Mouse (Mus musculus) limb, embryonic 14.5 days (tissue): ENCODE measurements around the gene Dnpep. TPM values are rescaled to one million over a fixed set of nuclear protein-coding genes. Genes with fewer than 3 reads are reported as not detected.

Experiments
- ATAC-seq: fragments of 200-750 bp; cut with Nextera tagmentation; 2 replicates; pipeline ENCODE4 v1.8.0; 2017; ENCODE audit warnings: low read depth, moderate number of reproducible peaks, moderate TSS enrichment; ENCODE audit not compliant: low FRiP score
- DNase-seq: peaks from one replicate; pipeline ENCODE4 v3.0.0-alpha.2; 2015; ENCODE audit warnings: low spot score
- H3K27ac ChIP-seq: fragments of 300-500 bp; sonication (generic); replicated peaks from 2 replicates; pipeline ENCODE4 v1.5.1; 2014; ENCODE audit warnings: low read depth, mild to moderate bottlenecking, low read length, moderate library complexity, mixed read lengths
- H3K27me3 ChIP-seq: fragments of 300-500 bp; sonication (generic); 2 replicates; pipeline ENCODE4 v1.6.1; 2014; ENCODE audit warnings: low read length, mixed read lengths; ENCODE audit not compliant: control insufficient read depth, insufficient read depth
- H3K36me3 ChIP-seq: fragments of 300-500 bp; sonication (generic); 2 replicates; pipeline ENCODE4 v1.6.1; 2014; ENCODE audit warnings: mild to moderate bottlenecking, low read length, moderate library complexity, mixed read lengths; ENCODE audit not compliant: control insufficient read depth, insufficient read depth
- H3K4me1 ChIP-seq: fragments of 300-500 bp; sonication (generic); 2 replicates; pipeline ENCODE4 v1.6.1; 2014; ENCODE audit warnings: antibody characterized with exemption, low read length, mixed read lengths; ENCODE audit not compliant: control insufficient read depth, insufficient read depth
- H3K4me2 ChIP-seq: fragments of 300-500 bp; sonication (generic); replicated peaks from 2 replicates; pipeline ENCODE4 v1.6.1; 2014; ENCODE audit warnings: low read depth, mild to moderate bottlenecking, low read length, moderate library complexity; ENCODE audit not compliant: severe bottlenecking
- H3K4me3 ChIP-seq: fragments of 300-500 bp; sonication (generic); replicated peaks from 2 replicates; pipeline ENCODE4 v1.5.1; 2014; ENCODE audit warnings: low read length
- H3K9ac ChIP-seq: fragments of 300-500 bp; sonication (generic); 2 replicates; pipeline ENCODE4 v1.6.1; 2014; ENCODE audit warnings: mild to moderate bottlenecking, low read depth, low read length, moderate library complexity; ENCODE audit not compliant: severe bottlenecking
- H3K9me3 ChIP-seq: fragments of 300-500 bp; sonication (generic); 2 replicates; pipeline ENCODE4 v1.6.1; 2016; ENCODE audit warnings: low read length; ENCODE audit not compliant: control insufficient read depth
- POLR2A ChIP-seq: fragments of 200-500 bp; IDR thresholded peaks from 2 replicates; pipeline ENCODE4 v1.8.0; 2012; ENCODE audit warnings: inconsistent platforms, mild to moderate bottlenecking, moderate library complexity, borderline replicate concordance; ENCODE audit not compliant: insufficient read depth, insufficient read length; ENCODE audit errors: extremely low read depth
- WGBS: fragments of 180-500 bp; shearing (Covaris S2); extraction: QIAGEN DNeasy Blood & Tissue Kit; methylation state at CpG from one replicate; pipeline ENCODE4 v1.1.7; 2014; 5-methylcytosine and 5-hydroxymethylcytosine counted together
- polyA plus RNA-seq, 2 experiments: library from polyadenylated mRNA; depleted of rRNA in 1 of 2; stranded (reverse) in 1 of 2; unstranded in 1 of 2; fragments of >200 nt; fragmentation: Nextera tagmentation in 1 of 2; extraction: Ambion mirVana in 1 of 2; gene quantifications; 2 replicates each; pipeline versions ENCODE4 v1.2.1 to v1.2.3; 2012 to 2014

Dnpep gene
- polyA plus RNA-seq, 2 experiments = 112 to 126 TPM

DNA sequence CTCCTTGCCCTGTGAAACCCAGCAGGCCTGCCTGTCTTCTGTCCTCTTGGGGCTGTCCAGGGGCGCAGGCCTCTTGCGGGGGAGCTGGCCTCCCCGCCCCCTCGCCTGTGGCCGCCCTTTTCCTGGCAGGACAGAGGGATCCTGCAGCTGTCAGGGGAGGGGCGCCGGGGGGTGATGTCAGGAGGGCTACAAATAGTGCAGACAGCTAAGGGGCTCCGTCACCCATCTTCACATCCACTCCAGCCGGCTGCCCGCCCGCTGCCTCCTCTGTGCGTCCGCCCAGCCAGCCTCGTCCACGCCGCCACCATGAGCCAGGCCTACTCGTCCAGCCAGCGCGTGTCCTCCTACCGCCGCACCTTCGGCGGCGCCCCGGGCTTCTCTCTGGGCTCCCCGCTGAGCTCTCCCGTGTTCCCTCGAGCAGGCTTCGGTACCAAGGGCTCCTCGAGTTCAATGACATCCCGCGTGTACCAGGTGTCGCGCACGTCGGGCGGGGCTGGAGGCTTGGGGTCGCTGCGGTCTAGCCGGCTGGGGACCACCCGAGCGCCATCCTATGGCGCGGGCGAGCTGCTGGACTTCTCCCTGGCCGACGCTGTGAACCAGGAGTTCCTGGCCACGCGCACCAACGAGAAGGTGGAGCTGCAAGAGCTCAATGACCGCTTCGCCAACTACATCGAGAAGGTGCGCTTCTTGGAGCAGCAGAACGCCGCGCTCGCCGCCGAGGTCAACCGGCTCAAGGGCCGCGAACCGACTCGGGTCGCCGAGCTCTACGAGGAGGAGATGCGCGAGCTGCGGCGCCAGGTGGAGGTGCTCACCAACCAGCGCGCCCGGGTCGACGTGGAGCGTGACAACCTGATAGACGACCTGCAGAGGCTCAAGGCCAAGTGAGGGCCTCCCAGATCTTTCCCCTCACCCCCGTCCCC is 42.6 kb upstream of the Dnpep start, which contains the start of gene Des:
Gene Des, plus strand, starts transcription at position 218 of the 920 bp plus-strand sequence.
- DNase-seq = no peak
- H3K9me3 ChIP-seq = no peaks in the 10 kb centered on the region
- ATAC-seq = peak; percentile 81
- peak within 1 kb of the TSS; percentile 49 for H3K9ac ChIP-seq
- H3K27me3 ChIP-seq = peaks cover 28% of the 10 kb centered on the region
- peak within 1 kb of the TSS; percentile 37 for H3K4me3 ChIP-seq
- no peaks in the 10 kb centered on the region for H3K36me3 ChIP-seq
- H3K4me1 ChIP-seq = peaks cover 20% of the 10 kb centered on the region
- 3% methylated on average over 76 of the region's 80 CpGs for WGBS
- no peak for TF ChIP-seq POLR2A
- peak within 1 kb of the TSS; percentile 61 for H3K4me2 ChIP-seq
- H3K27ac ChIP-seq = 0 out of 2 replicates have a peak within 1 kb of the TSS, but pooled peaks have one; percentile 38

- H3K4me2 ChIP-seq = no peak overlapping the region
- DNase-seq (no peak), ATAC-seq (peak; percentile 27; the same call in 1 of the 2 replicates)
- no peak overlapping the region for H3K9ac ChIP-seq
- H3K27me3 ChIP-seq = peaks cover 28% of the 10 kb centered on the region
- no peaks in the 10 kb centered on the region for H3K36me3 ChIP-seq
- TF ChIP-seq POLR2A = no peak
- 55% methylated on average over 13 of the region's 13 CpGs for WGBS
- H3K27ac ChIP-seq = 0 out of 2 replicates have a peak overlapping the region, but pooled peaks have one; percentile 38
- peaks cover 20% of the 10 kb centered on the region for H3K4me1 ChIP-seq
- no peaks in the 10 kb centered on the region for H3K9me3 ChIP-seq
- no peak overlapping the region for H3K4me3 ChIP-seq
These were observed 41.6 kb upstream of the Dnpep start for GRCm38 (mm10) chr1:75359346-75359745.

DNA sequence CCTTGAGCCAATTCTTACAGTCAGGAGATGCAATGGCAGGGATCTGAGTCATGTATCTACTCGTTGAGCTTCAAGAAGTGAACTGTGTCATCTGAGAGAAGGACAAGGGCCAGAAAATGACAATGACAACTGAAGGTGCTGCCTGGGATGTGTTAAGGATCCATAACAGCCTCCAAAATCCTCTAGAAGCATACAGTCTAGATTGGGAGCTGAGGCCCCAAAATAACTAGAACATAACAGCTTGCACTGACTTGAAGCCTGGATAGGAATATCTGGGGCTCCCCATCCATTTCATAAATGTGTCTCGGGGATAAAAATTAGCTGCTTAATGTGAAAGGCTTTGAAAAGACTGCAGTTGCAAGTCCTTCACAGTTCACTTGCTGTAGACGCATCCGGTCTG is 40.2 kb upstream of the Dnpep start:
- H3K27me3 ChIP-seq = peaks cover 28% of the 10 kb centered on the region
- H3K4me2 ChIP-seq = no peak overlapping the region
- no peak overlapping the region for H3K4me3 ChIP-seq
- 90% methylated on average over 4 of the region's 4 CpGs for WGBS
- H3K27ac ChIP-seq = no peak overlapping the region
- no peak overlapping the region for H3K9ac ChIP-seq
- no peak for ATAC-seq
- DNase-seq = no peak
- H3K9me3 ChIP-seq = no peaks in the 10 kb centered on the region
- TF ChIP-seq POLR2A = no peak
- peaks cover 20% of the 10 kb centered on the region for H3K4me1 ChIP-seq
- no peaks in the 10 kb centered on the region for H3K36me3 ChIP-seq

- Histone ChIP-seq H3K36me3 (no peaks in the 10 kb centered on the region), H3K9me3 (no peaks in the 10 kb centered on the region), H3K4me1 (peaks cover 20% of the 10 kb centered on the region), H3K27ac (no peak overlapping the region), H3K27me3 (peaks cover 28% of the 10 kb centered on the region), H3K9ac (no peak overlapping the region), H3K4me2 (no peak overlapping the region), H3K4me3 (no peak overlapping the region)
- ATAC-seq = no peak
- 73% methylated on average over 7 of the region's 7 CpGs for WGBS
- no peak for TF ChIP-seq POLR2A
- no peak for DNase-seq
These were observed 39.5 kb upstream of the Dnpep start for GRCm38 (mm10) chr1:75357261-75357660.

DNA sequence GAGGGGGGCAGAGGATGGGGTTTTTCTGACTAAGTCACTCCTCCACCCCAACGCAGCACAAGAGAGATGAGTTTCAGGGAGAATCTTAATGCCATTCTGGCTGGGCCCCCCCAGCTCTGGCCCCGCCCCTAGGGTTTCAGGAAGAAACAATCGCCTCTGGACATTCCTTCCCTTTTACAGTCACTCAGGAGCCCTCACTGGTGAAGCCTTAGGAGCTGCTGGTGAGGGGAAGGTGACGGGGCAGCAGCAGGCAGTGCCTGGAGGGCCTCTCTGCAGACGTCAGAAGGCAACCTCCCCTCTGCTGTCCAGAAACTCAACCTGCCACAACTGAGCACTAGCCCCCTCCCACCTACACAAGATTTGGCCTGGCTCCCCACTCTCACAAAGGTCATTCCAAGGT is 31.5 kb upstream of the Dnpep start:
- no peaks in the 10 kb centered on the region for H3K9me3 ChIP-seq
- H3K36me3 ChIP-seq = no peaks in the 10 kb centered on the region
- DNase-seq (no peak), ATAC-seq (0 out of 2 replicates have a peak, but pooled peaks have one; percentile 20)
- WGBS = 36% methylated on average over 5 of the region's 5 CpGs
- H3K27ac ChIP-seq = no peak overlapping the region
- no peak overlapping the region for H3K4me3 ChIP-seq
- H3K27me3 ChIP-seq = no peaks in the 10 kb centered on the region
- no peak overlapping the region for H3K4me2 ChIP-seq
- TF ChIP-seq POLR2A = no peak
- no peak overlapping the region for H3K9ac ChIP-seq
- peaks cover 11% of the 10 kb centered on the region for H3K4me1 ChIP-seq
